Mouse (Mus musculus) duodenum, adult 2 months (tissue): ENCODE data around the gene Gm3667. TPM values are rescaled to one million over a fixed set of nuclear protein-coding genes. Genes with fewer than 3 reads are reported as not detected.

Experiments
- polyA plus RNA-seq: library from polyadenylated mRNA; depleted of rRNA; stranded (reverse); fragments of >200 nt; gene quantifications from 2 replicates; pipeline ENCODE4 v1.2.3, GENCODE M21; 2012; ENCODE audit warnings: low replicate concordance; rRNA removed

Gene Gm3667
- not detected in 2 replicates for polyA plus RNA-seq

GRCm38 (mm10) chr14:6889521-6890012 lies at the start of gene Gm3667:
Gm3667 (minus strand) TSS chr14:6889962.

DNA sequence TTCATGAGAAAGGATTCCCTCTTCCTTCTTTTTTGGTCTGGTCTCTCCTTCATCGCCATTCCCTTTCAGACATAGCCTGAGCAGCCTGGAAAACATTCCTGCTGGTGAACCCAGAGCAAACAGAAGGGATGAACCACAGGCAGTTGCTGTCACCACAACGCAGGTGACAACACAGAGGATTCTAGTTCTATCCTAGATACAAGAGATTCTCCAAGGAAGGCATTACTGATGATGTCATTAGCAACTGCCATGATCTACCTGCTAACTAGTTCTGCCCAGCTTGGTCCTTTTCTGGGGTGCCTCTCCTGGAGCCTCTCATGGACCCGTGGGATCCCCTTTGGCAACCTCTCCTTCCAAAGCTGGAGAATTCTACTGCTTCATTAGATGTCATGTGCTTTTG lies 49.6 kb downstream of the Gm3667 start, which contains the start of gene Gm3642:
Gene Gm3642, minus strand, starts transcription at position 101 of the 400 bp plus-strand sequence.

Other genes starting within 250 kb of the Gm3667 start
- not detected in 2 replicates for gene Gm10251, start 205.8 kb downstream of the Gm3667 start, polyA plus RNA-seq
- gene Gm8050, start 169.7 kb downstream of the Gm3667 start, polyA plus RNA-seq, result not detected in 2 replicates
- 0.07 and 0.34 TPM in 2 replicates for gene Gm3636, start 147.6 kb downstream of the Gm3667 start, polyA plus RNA-seq
- gene Gm8362, start 115.6 kb downstream of the Gm3667 start, polyA plus RNA-seq, result not detected in 2 replicates
- not detected in 2 replicates for gene Gm3642, start 49.7 kb downstream of the Gm3667 start, polyA plus RNA-seq
- not detected in 2 replicates for gene Gm6356, start 83.9 kb upstream of the Gm3667 start, polyA plus RNA-seq
- not detected in 2 replicates for gene Gm10406, start 137.5 kb upstream of the Gm3667 start, polyA plus RNA-seq
- gene Gm3685, start 155.0 kb upstream of the Gm3667 start, polyA plus RNA-seq, result not detected in 2 replicates
- gene Gm3696, start 210.7 kb upstream of the Gm3667 start, polyA plus RNA-seq, result not detected in 2 replicates
- not detected in 2 replicates for gene Gm6676, start 235.4 kb upstream of the Gm3667 start, polyA plus RNA-seq